Mouse (Mus musculus): ENCODE measurements around the gene Zfp668.
"Not testable (repeated sequence)": the region's sequence is repeated elsewhere in the genome, so short reads cannot be mapped to it uniquely, and the experiment has no call there.

Gene Zfp668

GRCm38 (mm10) chr7:127876467-127877348 is at the start of gene Zfp668:
Gene Zfp668, minus strand, starts transcription at chr7:127876828.
- peak; percentile 90 to 91 for DNase-seq (ENCODE audit: low spot score in 2 of 2)

- no peak for DNase-seq (ENCODE audit: low spot score in 2 of 2)
Measured at GRCm38 (mm10) chr7:127926066-127926465, 49.4 kb upstream of the Zfp668 start.

- DNase-seq (ENCODE audit: low spot score in 2 of 2), result no peak
Measured at GRCm38 (mm10) chr7:127925252-127925651, 48.6 kb upstream of the Zfp668 start.

- DNase-seq (ENCODE audit: low spot score in 2 of 2), result no peak
Measured at GRCm38 (mm10) chr7:127923714-127924113, 47.1 kb upstream of the Zfp668 start.

GRCm38 (mm10) chr7:127922451-127923275 is 46.0 kb upstream of the Zfp668 start:
- DNase-seq (ENCODE audit: low spot score in 2 of 2), result peak; percentile 27 to 37

- peak in 1 of 2 experiments; percentile 36 for DNase-seq (ENCODE audit: low spot score in 2 of 2)
Measured at GRCm38 (mm10) chr7:127921516-127921915, 44.9 kb upstream of the Zfp668 start.

GRCm38 (mm10) chr7:127919290-127919689 is 42.7 kb upstream of the Zfp668 start:
- no peak for DNase-seq (ENCODE audit: low spot score in 2 of 2)

GRCm38 (mm10) chr7:127918203-127918602 is 41.6 kb upstream of the Zfp668 start:
- peak in 1 of 2 experiments; percentile 43 for DNase-seq (ENCODE audit: low spot score in 2 of 2)

GRCm38 (mm10) chr7:127915293-127915692 is 38.7 kb upstream of the Zfp668 start:
- no peak for DNase-seq (ENCODE audit: low spot score in 2 of 2)

GRCm38 (mm10) chr7:127912938-127913337 is 36.3 kb upstream of the Zfp668 start:
- DNase-seq (ENCODE audit: low spot score in 2 of 2), result no peak

- peak; percentile 85 to 89 for DNase-seq (ENCODE audit: low spot score in 2 of 2)
Measured at GRCm38 (mm10) chr7:127912190-127912871, 35.7 kb upstream of the Zfp668 start, which contains the start of gene Kat8. Gene Kat8, plus strand, starts transcription at chr7:127912516.

GRCm38 (mm10) chr7:127908656-127909055 is 32.0 kb upstream of the Zfp668 start:
- DNase-seq (ENCODE audit: low spot score in 2 of 2), result no peak

GRCm38 (mm10) chr7:127907939-127908338 is 31.3 kb upstream of the Zfp668 start:
- DNase-seq (ENCODE audit: low spot score in 2 of 2), result no peak

GRCm38 (mm10) chr7:127903971-127904796 is 27.6 kb upstream of the Zfp668 start, which contains the start of gene Bckdk:
Gene Bckdk, plus strand, starts transcription at chr7:127904082.
- DNase-seq (ENCODE audit: low spot score in 2 of 2), result peak; percentile 81 to 83

- no peak for DNase-seq (ENCODE audit: low spot score in 2 of 2)
Measured at GRCm38 (mm10) chr7:127901772-127902171, 25.1 kb upstream of the Zfp668 start.

GRCm38 (mm10) chr7:127899997-127900396 is 23.4 kb upstream of the Zfp668 start:
- no peak for DNase-seq (ENCODE audit: low spot score in 2 of 2)

- DNase-seq (ENCODE audit: low spot score in 2 of 2), result no peak
Measured at GRCm38 (mm10) chr7:127898179-127898956, 21.7 kb upstream of the Zfp668 start.

- no peak for DNase-seq (ENCODE audit: low spot score in 2 of 2)
Measured at GRCm38 (mm10) chr7:127897542-127897941, 20.9 kb upstream of the Zfp668 start.

GRCm38 (mm10) chr7:127896384-127896783 is 19.8 kb upstream of the Zfp668 start:
- DNase-seq (ENCODE audit: low spot score in 2 of 2), result peak in 1 of 2 experiments; percentile 31

GRCm38 (mm10) chr7:127895891-127896290 is 19.3 kb upstream of the Zfp668 start:
- not testable (repeated sequence) for DNase-seq (ENCODE audit: low spot score in 2 of 2)

Measured in frontal cortex, postnatal 36 days (tissue).